Mouse (Mus musculus): ENCODE results near the gene Fat3.

Fat3 gene

GRCm38 (mm10) chr9:16133098-16133497, 368.0 kb downstream of the Fat3 start:
- no peak for DNase-seq (ENCODE audit: low spot score in 2 of 2)

- no peak for DNase-seq (ENCODE audit: low spot score in 2 of 2)
Measured at GRCm38 (mm10) chr9:16132594-16132993, 368.5 kb downstream of the Fat3 start.

DNA sequence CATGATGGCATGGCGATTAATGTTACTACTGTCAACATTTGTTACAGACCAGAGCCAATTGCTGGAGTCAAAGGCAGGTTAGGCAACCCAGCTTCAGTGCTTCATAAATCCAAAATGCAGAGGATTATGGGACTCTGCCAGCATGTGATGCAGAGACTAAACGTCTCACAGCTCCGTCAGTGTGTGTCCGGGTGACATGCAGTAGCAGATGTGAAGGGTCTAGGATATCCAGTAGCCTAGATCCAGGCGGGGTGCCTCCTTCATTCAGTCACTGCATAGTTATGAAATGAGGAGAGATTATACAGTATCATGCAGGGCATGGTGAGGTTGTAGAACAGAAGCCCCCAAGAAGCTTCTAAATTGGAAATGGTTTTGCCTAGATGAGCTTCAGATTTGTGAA, 379.3 kb downstream of the Fat3 start:
- no peak for DNase-seq (ENCODE audit: low spot score in 2 of 2)

DNA sequence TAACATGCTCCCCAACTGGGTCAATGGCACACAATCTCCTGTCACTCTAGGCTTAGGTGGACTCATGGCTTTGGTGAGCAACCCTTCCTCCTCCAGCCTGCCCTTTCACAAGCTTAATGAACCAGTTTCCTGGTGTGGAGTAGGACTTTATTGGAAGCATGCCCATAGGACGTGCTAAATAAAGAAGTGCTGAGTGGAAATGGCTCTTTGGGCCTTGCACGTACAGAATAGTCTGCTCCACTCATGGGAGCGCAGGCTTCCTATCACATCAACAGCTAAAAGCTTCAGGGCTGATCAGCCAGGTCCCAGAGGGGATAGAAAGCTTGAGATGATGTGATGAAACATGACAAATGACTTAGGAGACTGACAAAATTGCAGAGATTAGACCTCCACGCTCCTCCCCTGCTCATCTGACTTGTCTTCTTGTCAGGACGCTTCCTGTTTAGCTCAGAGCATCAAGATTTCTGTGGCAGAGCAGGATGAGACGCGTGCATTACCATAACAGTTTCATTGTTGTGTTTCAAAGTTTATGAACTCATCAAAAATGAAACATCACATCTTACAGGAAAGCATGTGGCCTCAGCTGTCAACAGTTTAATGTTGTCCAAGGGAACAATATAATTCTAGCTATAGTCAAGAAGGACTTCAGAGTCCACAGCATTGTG, 386.1 kb downstream of the Fat3 start:
- no peak for DNase-seq (ENCODE audit: low spot score in 2 of 2)

- no peak for DNase-seq (ENCODE audit: low spot score in 2 of 2)
Measured at GRCm38 (mm10) chr9:16113936-16114642, 387.0 kb downstream of the Fat3 start.

DNA sequence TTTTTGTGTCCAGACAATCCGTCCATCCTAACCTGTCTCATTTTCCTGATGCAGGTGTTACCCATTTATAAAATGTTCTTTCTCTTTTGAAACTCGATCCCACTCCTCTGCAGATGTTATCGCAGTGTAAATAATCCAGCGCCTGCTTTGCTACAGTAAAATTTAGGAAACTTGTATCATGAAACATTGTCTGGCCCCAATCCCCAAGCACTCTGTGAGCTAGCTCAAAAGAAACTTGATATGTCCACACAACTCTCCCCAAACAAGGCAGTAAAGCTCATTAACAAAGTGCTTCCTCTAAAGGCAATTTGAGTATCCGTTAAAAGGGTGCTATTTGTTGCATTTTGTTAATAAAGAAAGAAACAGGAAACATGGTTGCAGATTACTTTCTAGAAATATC, 393.2 kb downstream of the Fat3 start:
- no peak for DNase-seq (ENCODE audit: low spot score in 2 of 2)

DNA sequence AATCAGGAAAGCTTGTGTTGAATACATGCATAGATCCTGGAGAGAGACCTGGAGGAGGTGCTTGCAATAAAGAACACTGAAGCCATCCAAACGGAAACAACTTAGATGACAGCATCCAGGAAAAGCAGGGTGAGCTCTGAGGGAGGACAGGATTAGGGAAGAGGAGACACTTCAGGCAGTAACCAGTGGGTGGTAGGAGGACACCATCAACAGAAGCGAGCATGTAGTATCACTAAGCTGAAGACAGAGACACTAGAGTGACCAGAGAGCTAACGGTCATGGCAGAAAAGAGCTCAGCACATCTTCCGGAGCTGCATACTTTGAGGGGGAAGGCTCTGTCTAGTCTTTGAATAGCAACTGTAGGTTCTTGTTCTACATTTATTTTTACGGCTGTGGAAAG, 393.7 kb downstream of the Fat3 start:
- DNase-seq (ENCODE audit: low spot score in 2 of 2): no peak

- DNase-seq (ENCODE audit: low spot score in 2 of 2): no peak
Measured at GRCm38 (mm10) chr9:16098553-16098952, 402.5 kb downstream of the Fat3 start.

DNA sequence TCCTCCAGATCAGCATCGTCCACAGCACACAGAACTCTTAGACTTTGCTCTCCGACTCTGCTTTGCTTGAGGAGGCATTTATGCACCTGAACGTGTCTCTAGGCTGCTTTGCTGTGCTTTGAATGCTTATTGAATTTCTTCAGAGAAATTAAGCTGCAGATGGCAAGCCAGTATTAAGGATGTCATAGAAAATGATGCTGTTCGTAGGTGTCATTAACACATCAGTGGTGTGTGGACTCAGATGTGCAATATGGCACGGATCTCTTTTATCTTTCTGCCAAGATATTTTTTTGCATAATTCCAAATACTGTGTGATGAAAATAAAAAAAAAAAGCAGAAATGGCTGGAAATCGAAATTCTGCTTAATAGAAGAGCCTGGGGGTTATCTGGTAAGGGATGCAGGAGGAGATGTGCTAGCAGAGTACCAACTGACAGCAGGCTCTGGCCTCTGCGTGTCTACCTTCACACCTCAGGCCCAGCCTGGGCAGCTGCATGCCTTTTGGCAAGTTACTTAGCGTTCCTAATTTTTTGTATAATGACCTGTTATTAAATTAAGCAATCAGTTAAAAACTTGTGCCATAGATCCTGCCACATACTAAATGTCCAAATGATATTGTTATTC, 407.9 kb downstream of the Fat3 start:
- DNase-seq (ENCODE audit: low spot score in 2 of 2): no peak

- no peak for DNase-seq (ENCODE audit: low spot score in 2 of 2)
Measured at GRCm38 (mm10) chr9:16092051-16092967, 408.8 kb downstream of the Fat3 start.

DNA sequence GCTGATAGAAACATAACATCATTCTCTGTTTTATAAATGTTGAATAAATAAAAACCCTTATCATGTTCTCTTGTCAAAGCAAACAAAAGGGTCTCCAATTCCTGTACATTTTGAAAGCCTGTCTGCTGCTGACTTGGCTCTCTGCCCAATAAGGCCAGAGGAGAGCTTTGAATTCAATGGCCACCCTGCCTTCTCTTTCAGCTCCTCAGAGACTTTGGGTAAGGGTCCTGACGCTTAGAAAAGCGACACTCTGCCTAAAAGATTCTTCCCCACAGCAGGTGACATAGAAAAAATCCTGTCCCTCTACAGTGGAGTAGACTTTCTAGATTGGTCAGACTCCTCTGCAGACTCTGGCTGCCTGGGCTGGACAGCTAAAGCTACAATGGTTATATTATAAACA, 421.8 kb downstream of the Fat3 start:
- DNase-seq (ENCODE audit: low spot score in 2 of 2): no peak

DNA sequence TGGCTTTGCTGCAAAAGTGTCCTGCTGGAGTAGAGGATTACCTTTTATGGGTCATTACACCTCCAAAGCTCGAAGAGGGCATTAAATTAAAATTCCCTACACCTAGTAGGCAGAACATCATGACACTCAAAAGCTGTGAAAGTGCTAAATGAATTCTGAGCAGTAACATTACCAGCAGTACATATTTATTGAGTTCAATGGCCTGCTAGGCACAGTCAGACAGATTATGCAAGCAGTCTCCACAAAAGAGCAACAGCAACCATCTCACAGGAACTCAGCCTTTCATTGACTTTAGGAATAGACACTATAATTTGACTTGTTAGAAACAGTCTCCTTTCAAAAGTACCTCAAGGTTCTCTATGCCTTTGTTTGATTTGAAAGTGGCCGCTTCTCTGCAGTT, 426.4 kb downstream of the Fat3 start:
- no peak for DNase-seq (ENCODE audit: low spot score in 2 of 2)

- no peak for DNase-seq (ENCODE audit: low spot score in 2 of 2)
Measured at GRCm38 (mm10) chr9:16074116-16074515, 427.0 kb downstream of the Fat3 start.

DNA sequence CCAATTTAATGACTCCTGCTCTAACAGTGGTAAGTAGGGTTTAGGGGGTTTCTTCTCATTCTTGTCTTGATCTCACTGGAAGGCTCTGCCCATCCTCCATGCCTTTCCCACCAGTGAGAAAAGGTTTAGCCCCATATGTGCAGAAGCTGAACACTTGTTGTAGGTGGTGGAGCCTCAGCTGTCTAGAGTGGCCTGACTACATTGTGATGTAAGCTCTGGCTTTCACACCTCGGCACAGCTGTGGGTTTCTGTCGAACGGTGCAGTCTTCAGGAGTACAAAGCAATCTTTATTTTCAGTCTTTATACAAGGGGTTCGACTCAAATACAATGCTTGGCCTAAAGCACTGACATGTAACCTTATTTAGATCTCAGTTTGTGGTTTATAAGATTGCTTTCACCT, 437.6 kb downstream of the Fat3 start:
- no peak for DNase-seq (ENCODE audit: low spot score in 2 of 2)

DNA sequence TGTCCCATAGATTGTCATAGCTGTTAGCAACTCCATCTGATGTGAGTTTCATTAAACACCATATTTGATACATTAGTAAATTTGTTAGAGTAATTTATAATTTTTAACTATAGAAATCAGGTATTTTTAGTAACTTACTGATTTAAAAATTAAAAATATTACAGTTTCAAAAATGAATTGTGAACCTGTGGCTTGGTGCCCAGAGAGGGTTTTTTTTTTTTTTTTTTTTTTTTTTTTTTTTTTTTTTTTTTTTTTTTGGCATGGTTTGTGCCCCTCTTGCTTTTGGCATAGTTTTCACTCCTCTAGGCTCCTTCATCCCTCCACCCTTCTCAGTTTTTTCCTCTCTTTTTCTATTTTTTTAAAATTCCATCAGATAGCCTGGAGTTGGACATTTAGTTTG, 438.6 kb downstream of the Fat3 start:
- no peak for DNase-seq (ENCODE audit: low spot score in 2 of 2)

DNA sequence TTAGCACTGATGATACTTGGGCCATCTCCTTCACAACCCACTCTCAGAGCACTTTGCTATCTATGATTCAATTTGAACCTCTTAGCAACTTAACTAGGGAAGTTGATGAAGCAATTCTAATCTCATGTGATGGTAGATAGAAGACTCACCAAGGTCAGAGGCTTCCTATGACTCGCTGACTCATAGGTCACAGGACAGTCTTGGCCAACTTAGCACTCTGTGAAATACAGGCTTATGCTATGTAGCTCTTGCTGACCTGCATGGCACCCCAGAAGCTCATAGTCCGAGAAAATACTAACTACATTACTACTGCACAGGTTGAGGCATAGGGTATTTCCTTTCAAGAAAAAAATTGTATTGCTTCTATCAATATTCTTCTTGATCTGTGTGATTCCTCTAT, 454.4 kb downstream of the Fat3 start:
- DNase-seq (ENCODE audit: low spot score in 2 of 2): no peak

DNA sequence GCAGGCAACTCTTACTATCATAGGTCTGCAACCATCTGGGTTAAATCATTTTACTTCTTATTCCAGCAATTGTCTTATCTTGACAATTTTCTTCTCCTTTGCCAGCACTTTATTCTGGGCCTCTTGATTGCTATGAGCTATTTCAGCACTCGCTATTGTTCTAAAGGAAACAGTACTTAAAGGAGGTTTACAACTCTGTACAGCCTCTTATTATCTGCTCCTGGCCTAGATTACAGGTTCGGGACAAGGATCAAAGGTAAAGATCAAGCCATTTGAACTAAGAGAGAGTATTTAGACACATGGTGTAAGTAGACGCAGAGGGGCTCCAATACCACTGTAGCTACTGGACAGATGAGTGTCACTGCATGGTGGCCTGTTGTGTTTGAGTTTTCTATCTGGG, 463.7 kb downstream of the Fat3 start:
- DNase-seq (ENCODE audit: low spot score in 2 of 2): no peak

DNA sequence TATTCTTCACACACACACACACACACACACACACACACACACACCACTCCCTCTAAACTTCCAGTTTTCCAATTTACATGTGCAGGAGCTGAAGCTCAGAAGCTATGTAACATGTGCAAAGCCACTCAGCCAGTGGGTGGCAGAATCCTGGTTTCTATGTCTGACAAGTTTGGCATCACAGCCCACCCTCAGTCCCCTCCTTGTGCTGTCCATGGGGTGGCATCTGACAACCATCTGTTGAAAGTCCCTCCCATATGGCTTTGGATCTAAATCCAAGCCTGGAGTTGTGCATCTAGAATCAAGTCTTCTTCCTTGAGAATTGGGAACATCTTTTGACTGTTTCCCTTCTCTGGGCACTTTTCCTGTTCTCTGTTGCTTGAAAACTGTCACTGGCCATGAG, 464.7 kb downstream of the Fat3 start:
- no peak for DNase-seq (ENCODE audit: low spot score in 2 of 2)

- DNase-seq (ENCODE audit: low spot score in 2 of 2): no peak
Measured at GRCm38 (mm10) chr9:16029715-16030285, 471.3 kb downstream of the Fat3 start.

DNA sequence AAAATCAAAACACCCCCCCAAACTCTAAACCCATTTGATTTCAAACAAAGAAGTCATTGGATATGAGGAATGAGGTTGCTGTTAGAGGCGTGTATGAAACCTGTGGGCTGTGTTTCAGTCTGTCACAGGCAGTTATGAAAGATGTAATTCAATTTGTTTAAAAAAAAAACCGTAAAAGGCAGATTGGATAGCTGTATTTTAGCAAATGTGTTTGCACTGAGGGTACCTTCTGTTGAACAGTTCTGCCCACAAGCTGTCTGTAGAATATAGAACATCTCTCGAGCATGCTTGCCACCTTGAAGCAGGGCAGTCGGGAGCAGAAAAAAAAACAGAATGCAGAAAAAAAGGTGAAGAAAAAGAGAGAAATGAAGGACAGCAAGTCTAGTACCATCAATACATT, 472.0 kb downstream of the Fat3 start:
- no peak for DNase-seq (ENCODE audit: low spot score in 2 of 2)

GRCm38 (mm10) chr9:16028394-16028911, 472.6 kb downstream of the Fat3 start:
- no peak for DNase-seq (ENCODE audit: low spot score in 2 of 2)

GRCm38 (mm10) chr9:16026054-16026453, 475.0 kb downstream of the Fat3 start:
- no peak for DNase-seq (ENCODE audit: low spot score in 2 of 2)

Data from natural killer cell, adult 2 months (primary cell).